Mouse (Mus musculus) olfactory bulb, adult 2 months (tissue): ENCODE data around the gene Cebpe.

Source experiments
- CTCF ChIP-seq: fragments of 200-500 bp; IDR thresholded peaks from 2 replicates; pipeline ENCODE4 v1.5.1; 2012; ENCODE audit warnings: low read depth, mild to moderate bottlenecking, low read length, moderate library complexity; ENCODE audit not compliant: insufficient read depth
- POLR2A ChIP-seq: fragments of 200-500 bp; IDR thresholded peaks from 2 replicates; pipeline ENCODE4 v1.6.1; 2012; ENCODE audit warnings: mild to moderate bottlenecking, low read depth, low read length, moderate library complexity; ENCODE audit not compliant: insufficient read depth

DNA sequence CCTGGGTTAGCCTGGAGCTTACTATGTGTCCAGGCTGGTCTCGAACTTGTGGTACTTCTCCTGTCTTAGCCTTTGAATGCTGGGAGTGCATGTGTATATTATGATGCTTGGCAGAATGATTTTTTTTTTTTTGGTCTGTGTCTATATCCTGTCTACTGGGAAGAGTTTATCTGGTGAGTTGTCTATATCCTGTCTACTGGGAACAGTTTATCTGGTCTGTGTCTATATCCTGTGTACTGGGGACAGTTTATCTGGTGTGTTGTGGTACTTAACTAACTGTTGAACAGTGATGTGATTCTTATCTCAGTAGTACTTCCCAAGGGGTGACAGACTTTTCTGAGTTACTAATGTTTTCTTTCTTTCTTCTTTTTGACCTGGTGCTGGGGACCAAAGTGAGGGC lies 39.8 kb upstream of the Cebpe start:
- TF ChIP-seq POLR2A = no peak
- no peak for TF ChIP-seq CTCF
